Mouse (Mus musculus): ENCODE results near the gene 1110008L16Rik.
"Not testable (repeated sequence)": the region's sequence is repeated elsewhere in the genome, so short reads cannot be mapped to it uniquely, and the experiment has no call there.

The 1110008L16Rik gene

DNA sequence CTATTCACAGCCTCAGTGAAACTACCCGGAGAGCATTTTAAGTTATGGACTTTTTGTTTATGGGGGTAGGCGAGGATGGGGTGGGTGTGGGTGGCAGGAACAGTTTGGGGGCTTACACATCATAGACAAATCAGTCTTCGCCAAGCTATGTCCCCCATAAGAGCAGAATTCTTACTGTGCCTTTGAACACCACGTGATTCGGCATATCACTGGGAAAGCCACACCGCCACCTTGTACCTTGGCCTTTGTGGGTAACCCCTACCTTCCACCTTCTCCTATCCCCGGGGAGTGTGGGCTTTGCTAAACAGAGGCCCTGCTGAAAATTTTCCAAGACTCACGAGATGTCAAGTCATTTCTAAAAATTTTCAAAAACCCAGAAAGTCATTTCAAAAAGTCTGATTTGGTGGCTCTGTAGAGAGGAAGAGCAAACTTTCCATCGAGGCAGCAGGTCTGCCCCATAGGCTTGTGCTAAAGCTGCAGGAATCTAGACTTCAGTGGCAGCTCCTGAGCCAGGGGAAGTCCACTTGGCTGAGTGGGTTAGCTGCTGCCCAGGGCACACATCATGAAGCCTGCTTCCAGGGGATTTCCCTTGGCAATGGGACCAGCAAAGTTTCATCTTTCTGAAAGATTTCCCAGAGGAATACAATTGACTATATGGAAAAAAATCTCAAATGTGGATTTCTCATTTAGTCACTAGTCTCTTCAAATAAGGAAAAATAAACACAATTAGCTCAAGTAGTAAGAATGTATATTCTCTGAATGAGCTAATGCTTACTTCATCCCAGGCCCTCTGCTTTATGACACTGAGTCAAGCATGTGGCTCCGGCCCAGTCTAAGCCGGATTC, 93.6 kb downstream of the 1110008L16Rik start:
- no peak for DNase-seq (ENCODE audit: low spot score in 2 of 2)

DNA sequence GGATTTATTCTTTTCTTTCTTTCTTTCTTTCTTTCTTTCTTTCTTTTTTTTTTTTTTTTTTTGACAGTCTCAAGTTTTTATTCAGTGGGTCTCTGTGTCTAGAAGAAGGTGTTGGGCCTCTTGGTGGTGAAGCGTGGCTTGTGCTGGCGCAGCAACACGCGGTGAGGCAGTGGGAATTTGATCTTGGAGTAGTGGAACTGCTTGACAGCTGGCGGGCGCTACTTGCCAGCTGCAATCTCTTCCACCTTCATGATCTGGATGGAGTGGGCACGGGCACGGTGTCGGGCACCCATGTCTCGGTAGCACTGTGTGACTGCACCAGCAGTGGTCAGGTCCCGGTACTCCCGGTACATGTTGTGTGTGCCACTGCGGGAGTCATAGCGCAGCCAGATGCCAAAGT, 96.2 kb downstream of the 1110008L16Rik start:
- DNase-seq (ENCODE audit: low spot score in 2 of 2): not testable (repeated sequence)

DNA sequence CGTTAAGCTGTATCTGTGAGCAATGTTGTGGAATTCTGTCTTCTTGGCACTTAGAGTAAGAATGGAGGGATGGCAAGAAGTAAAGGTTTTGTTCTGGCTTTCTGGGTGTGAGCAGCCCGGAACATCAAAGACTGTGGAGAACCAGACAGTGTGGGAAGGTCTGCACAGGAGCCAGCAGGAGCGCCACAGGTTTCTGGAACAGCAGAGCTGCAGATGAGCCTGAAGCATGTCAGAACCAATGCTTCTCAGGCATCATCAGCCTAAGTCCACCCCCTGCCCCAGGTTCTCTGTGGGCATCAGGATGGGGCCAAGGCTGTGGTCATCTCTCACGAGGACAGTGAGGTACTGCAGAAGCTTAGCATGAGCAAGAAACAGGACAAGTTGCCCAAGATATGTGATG, 97.2 kb downstream of the 1110008L16Rik start:
- no peak for DNase-seq (ENCODE audit: low spot score in 2 of 2)

DNA sequence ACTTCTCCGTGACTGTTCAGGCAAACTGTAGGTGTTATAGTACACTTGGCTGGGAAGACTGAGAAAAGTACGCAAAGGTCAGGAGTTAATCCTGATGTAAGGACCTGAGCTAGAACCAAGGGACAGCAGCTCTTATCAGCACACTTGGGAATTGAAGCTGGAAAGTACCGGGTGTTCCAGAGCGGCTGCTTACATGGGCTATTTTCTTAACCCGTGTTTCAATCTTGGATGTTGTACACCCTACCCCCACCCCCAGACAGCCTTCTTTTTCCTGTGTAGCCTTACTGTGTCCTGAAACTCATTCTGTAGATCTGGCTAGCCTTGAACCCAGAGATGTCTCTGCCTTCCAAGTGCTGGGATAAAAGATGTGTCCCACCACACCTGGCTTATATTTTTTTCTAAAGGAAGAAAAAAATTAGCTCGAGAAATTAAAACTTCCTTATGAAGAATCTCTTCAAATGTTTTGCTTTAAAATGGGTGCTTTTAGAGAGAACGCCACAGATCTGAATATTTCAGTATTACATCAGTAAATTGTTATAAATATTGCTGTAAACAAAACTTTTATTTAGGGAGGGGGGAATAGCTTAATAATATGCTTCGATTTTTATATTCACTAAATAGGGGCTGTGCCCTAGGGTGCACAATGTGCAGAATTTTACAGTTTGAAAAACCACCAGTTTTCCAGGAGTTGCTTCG, 98.3 kb downstream of the 1110008L16Rik start:
- DNase-seq (ENCODE audit: low spot score in 2 of 2): no peak

DNA sequence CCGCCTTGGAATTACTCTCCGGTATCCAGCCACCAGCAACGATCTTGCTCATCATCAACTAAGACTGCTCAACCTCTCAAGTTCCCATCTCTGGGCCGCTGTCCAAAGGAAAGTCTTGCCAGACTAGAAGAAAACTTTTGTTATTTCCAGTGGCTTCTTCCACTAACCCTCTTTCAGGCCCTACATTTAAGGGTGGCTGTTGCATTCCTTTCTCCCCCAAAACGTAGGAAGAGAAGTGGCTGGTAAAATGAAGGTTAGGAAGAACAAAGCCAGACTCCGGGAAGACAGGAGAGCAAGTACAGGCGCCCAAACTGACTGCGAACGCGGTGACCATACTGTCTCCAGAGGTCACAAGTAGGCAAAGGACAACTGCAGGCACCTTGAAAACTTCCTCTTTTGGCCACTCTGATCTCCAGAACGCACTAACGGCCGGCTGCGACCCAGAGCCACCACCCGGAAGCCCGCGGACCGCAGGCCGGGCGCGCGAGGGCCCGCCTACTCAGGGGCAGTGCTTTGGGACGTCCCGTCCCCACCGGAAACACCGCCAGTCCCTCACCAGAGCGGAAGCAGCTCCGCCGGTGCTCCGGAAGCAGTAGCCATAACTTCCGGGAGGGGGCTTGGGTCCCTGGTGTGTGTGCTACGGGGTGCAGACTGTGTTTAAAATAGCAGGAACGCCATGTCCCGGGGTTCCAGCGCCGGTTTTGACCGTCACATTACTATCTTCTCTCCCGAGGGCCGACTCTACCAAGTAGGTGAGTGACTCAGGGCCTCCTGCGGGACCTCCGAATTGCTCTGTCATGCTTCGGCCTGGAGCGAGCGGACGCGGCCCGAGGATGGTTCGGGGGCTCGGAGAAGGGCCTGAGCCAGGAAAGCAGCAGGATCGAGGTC, 99.1 kb downstream of the 1110008L16Rik start:
- peak; percentile 89 for DNase-seq (ENCODE audit: low spot score in 2 of 2)

DNA sequence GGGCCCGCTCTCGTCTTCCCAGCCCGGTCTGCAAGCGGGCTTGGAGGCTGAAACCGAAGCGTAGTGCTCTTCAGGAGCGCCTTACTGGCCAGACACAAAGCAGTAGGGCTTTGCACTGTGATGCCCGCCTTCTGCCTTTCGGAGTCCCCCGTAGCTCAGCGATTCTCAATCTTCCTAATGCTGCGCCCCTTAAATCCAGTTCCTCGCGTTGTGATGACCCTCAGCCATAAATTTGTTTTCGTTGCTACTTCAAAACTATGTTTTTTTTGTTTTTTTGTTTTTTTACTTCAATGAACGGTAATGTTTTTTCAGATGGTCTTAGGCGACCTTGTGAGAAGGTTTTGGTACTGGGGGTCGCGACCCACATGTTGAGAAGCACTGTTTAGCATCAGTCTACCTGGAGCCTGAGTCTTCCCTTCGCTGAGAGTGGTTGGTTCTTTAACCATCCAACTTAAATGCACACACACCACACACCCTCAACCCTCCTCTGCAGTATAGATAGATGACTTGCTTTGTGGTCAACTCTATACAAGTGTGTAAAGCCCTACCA, 99.8 kb downstream of the 1110008L16Rik start:
- DNase-seq (ENCODE audit: low spot score in 2 of 2): no peak

DNA sequence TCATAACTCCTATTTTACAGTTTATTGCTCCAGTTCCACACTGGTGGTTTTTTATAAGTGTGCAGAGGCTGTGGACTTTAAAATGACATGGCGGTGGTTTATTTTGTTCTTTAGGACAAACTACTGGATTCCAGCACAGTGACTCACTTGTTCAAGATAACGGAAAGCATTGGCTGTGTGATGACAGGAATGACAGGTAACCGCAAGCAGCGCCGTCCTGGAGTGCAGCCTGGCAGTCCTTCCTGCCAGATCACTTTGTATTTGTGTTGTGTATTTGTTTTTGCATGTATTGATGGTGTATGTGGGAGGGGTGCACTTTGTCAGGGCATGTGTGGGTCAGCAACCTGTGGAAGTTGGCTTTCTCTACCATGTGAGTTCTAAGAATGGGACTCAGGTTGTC, 108.5 kb downstream of the 1110008L16Rik start:
- DNase-seq (ENCODE audit: low spot score in 2 of 2): no peak

DNA sequence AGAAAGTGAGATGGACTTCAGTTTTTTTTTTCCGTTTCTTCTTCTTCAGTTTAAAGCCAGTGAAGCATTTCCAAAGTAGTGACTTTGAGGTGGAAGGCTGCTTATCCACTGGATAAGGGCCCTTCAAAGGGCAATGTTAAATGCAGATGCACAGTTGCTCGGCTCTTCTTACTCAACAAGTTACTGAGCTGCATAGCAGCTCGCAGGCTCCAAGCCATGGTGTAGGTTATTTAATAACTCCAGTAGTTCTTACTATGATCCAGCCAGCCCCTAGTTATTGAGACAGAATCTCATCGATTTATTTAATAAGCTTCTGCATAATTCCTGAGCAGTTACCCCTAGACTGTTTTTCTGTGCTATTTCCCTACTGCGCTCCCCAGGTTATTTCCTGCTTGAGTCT, 115.9 kb downstream of the 1110008L16Rik start:
- DNase-seq (ENCODE audit: low spot score in 2 of 2): no peak

DNA sequence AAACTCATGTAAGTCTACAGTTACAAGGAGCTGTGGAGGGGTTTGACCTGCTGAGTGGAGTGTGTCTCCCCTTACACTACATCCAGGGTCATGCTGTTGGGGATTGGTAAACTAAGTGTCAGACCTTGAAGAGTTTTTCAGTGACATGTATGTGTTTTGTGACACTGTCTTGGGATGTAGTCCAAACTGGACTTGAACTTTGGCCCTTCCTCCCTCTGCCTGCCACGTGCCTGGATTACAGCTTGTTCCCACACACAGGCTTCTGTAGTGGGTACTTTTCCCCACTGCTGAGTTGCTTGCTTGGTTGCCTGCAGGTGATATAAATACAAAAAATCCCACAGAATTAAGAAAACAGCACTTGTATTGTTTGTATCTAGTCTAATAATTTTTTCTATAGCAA, 116.4 kb downstream of the 1110008L16Rik start:
- no peak for DNase-seq (ENCODE audit: low spot score in 2 of 2)

DNA sequence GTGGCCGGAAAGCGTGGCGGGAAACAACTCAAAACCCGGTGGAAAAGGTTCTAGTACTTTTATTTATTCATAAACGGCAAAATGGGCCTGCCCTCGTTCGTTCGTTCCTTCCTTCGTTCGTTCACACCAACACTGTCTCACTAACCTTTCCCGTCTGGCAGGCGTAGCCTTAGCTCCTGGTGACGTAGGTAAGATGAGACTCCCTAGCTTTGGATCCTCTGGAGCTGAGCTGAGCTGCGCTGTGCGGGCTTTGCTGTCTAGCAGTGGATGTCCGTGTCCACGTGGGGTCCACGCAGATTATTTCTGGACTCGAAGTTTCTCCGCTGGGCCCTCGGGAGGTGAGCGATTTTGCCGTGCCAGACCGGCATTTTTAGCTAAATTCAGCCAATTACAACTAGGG, 120.8 kb downstream of the 1110008L16Rik start:
- DNase-seq (ENCODE audit: low spot score in 2 of 2): no peak

DNA sequence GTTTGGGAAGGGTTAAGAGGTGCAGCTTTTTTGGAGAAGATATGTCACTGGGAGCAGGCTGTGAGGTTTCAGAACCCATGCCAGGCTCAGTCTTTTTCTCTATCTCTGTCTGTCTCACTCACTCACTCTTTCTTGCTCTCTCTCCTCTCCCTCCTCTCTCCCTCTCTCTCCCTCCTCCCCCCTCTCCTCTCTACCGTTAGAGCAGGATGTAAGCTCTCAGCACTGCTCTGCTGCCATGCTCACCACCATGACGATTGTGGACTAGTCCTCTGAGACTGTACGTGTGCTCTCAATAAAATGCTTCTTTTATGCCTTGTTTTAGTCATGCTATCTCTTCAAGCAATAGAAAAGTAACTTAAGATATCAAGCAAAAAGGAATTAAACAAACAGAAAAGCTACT, 122.7 kb downstream of the 1110008L16Rik start:
- no peak for DNase-seq (ENCODE audit: low spot score in 2 of 2)

DNA sequence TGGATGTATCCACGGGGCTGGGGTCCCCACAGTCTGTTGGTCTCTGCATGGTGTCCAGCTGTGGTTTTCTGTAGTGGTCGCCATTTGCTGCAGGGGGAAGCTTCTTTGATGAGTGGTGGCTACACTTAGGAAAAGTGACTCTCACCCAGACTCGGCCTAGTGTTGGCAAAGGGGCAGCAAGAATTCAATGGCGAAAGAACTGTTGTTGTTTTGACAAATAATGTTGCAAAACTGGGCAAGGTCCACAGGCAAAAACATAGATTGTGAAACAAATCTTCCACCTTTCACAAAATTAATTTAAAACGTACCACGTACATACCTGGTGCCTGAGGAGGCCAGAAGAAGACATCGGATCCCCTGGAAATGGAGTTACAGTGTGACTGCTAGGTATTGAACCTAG, 126.9 kb downstream of the 1110008L16Rik start:
- no peak for DNase-seq (ENCODE audit: low spot score in 2 of 2)

DNA sequence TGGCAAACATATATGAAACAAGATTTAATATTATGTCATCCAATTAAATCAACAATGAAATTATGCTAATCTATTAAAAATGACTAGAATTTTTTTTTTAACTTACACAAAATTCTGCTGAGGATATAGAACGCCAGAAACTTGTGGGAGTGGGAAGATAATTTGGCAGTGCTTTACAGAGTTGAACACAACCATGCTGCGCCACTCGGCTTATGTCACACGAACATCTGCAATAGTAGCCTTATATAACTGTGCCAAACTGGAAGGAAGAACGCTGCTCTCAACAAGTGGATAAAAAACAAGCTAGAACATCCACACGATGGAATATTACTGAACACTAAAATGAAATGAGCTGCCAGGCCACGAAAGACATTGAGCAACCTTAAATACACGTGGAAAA, 129.8 kb downstream of the 1110008L16Rik start:
- DNase-seq (ENCODE audit: low spot score in 2 of 2): no peak

DNA sequence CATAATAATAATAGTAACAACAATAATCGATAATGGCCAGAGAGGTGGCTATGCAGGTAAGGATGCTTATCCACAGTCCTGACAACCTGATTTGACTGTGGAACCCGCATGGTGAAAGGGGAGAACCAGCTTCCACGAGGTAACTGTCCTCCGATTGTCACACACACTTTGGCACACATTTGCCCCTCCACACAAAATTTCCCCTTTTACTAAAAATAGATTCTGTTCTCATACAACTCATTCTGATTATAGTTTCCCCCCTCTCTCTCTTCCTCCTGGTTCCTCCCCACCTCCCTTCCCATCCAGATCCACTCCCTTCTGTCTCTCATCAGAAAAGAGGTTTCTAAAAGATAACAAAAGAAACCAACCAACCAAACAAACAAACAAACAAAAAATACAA, 130.6 kb downstream of the 1110008L16Rik start:
- DNase-seq (ENCODE audit: low spot score in 2 of 2): no peak
